Mouse (Mus musculus) left cerebral cortex, adult 2 months (tissue): ENCODE results near the gene Ttc28. TPM values are rescaled to one million over a fixed set of nuclear protein-coding genes. Genes with fewer than 3 reads are reported as not detected.

Experiments
- DNase-seq, 2 experiments: peaks; one replicate each; pipeline ENCODE4 v3.0.0; 2021 to 2022; ENCODE audit warnings: low spot score in 2 of 2, mixed read lengths in 1 of 2; ENCODE audit errors: extremely low spot score in 1 of 2
- H3K27ac ChIP-seq: fragments of 200-600 bp; 2 replicates; pipeline ENCODE4 v1.8.1; 2022
- H3K4me3 ChIP-seq: fragments of 200-600 bp; 2 replicates; pipeline ENCODE4 v1.8.1; 2022
- CTCF ChIP-seq: fragments of 200-600 bp; IDR thresholded peaks from 2 replicates; pipeline ENCODE4 v1.8.1; 2022; ENCODE audit warnings: antibody characterized with exemption, mild to moderate bottlenecking, moderate library complexity
- intact Hi-C: fragments of 180-260 bp; cut with DNase I; formaldehyde crosslinking; loops from one replicate; pipeline ENCODE4 v1.15.1; 2025
- total RNA-seq, 2 experiments: library from RNA; stranded (reverse); gene quantifications; 2 replicates each; pipeline ENCODE4 v1.2.3; 2021

Gene Ttc28
- total RNA-seq, 2 experiments from 2014 or later = 12.0 to 12.8 TPM

DNA sequence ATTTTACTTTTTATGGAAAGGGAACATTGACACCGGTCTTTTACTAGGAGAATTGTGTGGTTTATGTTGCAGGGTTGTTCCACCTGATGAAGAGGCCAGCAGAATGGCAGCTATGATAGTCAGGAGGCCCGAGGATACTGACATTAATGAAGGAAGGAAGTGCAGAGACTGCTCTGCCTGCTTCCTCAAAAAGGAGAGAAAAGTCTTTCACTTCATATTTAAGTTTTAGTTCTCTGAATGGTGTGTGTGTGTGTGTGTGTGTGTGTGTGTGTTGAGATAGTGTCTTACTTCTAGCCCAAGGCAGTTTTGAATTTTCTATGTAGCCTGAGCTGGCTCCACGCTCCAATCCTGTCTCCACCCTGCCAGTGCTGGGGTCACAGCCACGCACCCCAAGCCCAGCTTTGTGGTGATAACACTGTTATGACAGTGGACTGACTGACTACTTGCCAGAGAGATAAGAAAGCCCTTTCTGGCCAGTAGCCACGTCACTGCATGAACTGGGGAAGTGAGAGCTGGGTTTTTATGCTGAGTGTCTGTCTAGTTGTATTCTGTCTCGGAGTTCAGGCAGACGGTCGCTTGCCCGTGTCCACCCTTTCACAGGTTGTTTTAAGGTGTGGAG, 90.7 kb downstream of the Ttc28 start:
- intact Hi-C loops = loop anchor here (1.0 kb wide), 1 partner anchor 13 kb away; no protein-coding TSS in a partner anchor
- TF ChIP-seq CTCF = no peak
- no peak for DNase-seq
- Histone ChIP-seq H3K4me3 (no peak overlapping the region), H3K27ac (no peak overlapping the region)

DNA sequence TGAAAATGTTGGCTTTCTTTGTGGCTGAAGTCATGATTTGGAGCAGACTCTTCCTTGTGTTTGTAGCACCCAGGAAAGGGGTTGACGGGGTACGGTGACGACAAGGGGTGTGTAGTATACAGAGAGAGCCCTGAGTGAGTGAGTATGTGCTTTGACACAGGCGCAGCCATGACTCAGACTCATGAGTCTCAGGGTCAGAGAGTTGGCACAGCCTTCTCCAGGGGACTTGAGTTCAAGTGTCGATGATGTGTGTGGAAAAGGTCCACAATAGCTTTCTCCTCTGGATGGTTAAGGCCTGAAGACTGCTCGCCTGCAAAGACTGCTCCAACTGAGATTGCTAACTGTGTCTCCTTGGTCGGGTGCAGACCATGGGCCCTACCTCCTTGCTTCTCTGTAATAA, 97.1 kb downstream of the Ttc28 start:
- no peak for TF ChIP-seq CTCF
- Histone ChIP-seq H3K4me3 (no peak overlapping the region), H3K27ac (no peak overlapping the region)
- DNase-seq = no peak
- intact Hi-C loops = no loop called here

DNA sequence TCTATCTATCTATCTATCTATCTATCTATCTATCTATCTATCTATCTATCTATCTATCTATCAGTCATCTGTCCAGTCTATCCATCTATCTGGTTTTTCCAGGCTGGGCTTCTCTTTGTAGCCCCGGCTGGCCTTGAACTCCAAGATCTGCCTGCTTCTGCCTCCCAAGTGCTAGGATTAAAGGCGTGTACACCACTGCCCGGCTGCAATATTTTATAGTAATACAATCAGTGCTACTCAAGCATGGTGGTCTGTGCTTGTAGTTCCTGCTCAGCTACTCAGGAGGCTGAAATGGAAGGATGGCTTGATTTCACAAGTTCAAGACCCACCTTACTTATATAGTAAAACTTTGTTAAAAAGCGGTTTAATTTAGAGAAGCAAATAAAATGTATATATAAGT, 98.2 kb downstream of the Ttc28 start:
- DNase-seq = no peak
- Histone ChIP-seq H3K27ac (no peak overlapping the region), H3K4me3 (no peak overlapping the region)
- intact Hi-C loops = loop anchor here (2.0 kb wide), 1 partner anchor 279 kb away; no protein-coding TSS in a partner anchor
- TF ChIP-seq CTCF = no peak

DNA sequence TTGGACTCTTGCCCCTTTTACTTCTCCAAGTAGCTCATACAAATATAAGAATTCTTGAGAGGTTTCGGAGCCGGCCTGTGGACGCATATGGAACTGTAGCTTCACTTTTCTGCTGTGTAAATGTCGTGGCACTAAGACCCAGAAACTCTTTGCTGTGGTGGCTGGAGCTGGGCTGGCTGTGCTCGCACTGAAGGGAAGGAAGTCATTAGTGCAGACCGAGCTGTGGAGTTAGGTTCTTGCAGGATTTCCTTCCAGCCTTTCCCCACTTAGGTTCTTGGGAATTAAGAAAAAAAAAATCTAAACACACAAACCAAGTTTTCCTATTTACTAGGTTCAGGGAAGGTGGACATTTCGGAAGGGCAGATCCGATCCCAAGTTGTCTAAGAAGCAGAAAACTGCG, 98.9 kb downstream of the Ttc28 start:
- Histone ChIP-seq H3K4me3 (peak overlapping the region; percentile 57), H3K27ac (peak overlapping the region; percentile 83)
- intact Hi-C loops = loop anchor here (2.0 kb wide), 1 partner anchor 278 kb away; no protein-coding TSS in a partner anchor
- peak; percentile 59 to 68 for DNase-seq
- TF ChIP-seq CTCF = peak; percentile 55

DNA sequence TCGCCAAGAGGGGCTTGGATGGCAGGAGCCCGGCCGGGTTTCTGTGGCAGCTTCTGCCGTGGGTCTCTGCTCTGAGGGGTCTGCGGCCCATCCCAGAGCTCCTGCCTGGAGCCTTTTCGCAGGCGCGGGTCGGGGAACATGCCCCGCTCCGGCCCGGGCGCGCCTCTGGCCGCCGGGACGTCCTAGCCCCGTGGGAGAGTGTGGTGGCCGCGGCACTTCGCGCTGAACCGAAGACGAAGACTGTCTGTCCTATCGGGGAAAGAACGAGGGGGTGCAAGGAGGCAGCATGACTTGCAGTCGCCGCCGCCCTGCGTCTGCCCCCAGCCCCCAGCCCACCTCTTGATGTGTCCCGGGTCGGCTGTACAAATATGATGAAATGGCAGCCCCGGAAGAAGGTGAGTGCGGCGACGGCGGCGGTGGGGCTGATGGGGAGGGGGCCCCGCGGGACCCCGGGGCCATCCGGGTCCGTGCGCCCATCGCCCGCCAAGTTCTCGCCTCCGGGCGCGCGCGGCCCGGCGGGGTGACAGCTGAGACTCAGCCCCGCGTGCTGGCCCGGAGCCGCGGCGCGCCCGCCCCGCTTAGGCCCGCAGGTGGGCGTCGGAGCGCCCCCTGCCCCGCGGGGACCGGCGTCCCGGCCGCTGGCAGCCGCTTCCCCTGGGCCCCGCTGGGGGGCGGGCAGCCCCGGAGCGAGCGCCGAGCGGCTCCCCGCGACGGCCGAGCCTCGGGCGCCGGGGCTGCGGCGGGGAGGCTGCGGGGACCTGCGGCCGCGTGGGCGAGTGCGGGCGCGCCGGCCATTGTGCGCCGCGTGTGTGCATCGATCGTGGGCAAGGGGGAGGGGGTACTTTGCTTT, 99.6 kb downstream of the Ttc28 start:
- peak; percentile 28 to 40 for DNase-seq
- Histone ChIP-seq H3K27ac (peak overlapping the region; percentile 83), H3K4me3 (peak overlapping the region; percentile 57)
- peak; percentile 3; the same call in 1 of the 2 replicates for TF ChIP-seq CTCF
- intact Hi-C loops = loop anchor here (2.0 kb wide), 1 partner anchor 278 kb away; no protein-coding TSS in a partner anchor

DNA sequence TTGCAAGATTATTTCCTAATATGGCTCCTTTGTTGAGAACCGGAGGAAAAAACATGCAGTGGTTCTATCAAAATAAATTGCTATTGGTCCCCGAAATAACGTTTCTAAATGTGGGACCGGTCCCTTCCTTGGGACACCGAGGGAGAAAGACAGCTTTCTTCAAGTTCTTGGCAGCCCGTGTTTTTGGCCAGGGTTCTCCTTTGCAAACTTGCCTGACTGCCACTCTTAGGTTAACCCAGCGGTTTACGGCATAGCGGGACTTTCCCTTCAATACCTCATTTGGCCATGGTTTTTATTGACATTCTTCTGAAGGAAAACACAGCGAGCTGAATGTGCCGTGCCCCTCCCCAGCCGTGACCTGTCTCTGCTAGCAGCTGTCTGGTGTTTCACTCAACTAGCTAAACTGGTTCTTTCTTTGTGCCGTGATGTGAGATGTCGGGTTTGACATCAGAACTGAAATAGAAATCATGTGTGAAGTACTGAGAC, 100.3 kb downstream of the Ttc28 start:
- TF ChIP-seq CTCF = no peak
- H3K4me3 ChIP-seq = peak overlapping the region; percentile 57
- peak overlapping the region; percentile 34 for H3K27ac ChIP-seq
- intact Hi-C loops = loop anchor here (2.0 to 5.0 kb wide), 2 partner anchors 227 to 277 kb away; no protein-coding TSS in a partner anchor
- DNase-seq = peak in 1 of 2 experiments; percentile 32

DNA sequence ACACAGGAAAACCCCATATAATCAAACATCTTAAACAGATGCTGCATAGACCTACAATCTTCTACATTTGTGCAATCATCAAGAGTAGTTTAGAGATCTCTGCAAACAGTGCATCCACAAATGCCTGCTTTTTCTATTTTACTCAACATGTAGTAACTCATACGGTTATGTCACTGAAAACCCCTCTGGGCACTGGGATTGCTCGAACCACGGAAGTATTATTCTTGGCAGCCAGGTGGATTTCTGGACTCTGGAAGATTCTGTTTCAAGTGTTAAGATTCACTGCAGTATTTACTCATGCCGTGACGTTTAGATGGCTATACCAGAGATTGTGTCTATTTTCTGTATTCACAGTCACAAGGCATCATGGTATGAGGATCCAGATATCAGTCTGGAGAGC, 101.0 kb downstream of the Ttc28 start:
- H3K27ac ChIP-seq = no peak overlapping the region
- no peak for TF ChIP-seq CTCF
- peak overlapping the region; percentile 57 for H3K4me3 ChIP-seq
- DNase-seq = no peak
- intact Hi-C loops = loop anchor here (5.0 kb wide), 1 partner anchor 227 kb away; no protein-coding TSS in a partner anchor

DNA sequence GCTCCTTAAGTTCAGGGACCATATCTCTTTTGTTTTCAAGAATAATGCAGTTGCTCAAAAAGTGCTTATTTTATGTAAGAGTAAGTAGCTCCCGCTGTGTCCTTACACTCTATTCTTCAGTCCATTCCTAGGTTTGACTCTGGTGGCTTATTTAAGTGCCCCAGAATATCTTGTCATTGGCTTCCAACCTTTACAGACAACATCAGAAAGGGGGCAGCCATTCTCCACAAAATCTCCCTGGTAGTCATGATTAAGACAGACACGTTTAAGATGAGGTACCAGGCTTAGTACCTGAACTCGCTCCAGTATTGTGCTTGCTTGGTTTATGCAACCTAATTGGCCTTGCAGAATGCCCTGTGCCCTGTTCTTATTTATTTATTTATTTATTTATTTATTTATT, 102.8 kb downstream of the Ttc28 start:
- DNase-seq = no peak
- H3K27ac ChIP-seq = no peak overlapping the region
- intact Hi-C loops = loop anchor here (5.0 kb wide), 1 partner anchor 225 kb away; no protein-coding TSS in a partner anchor
- no peak overlapping the region for H3K4me3 ChIP-seq
- TF ChIP-seq CTCF = peak; percentile 33

DNA sequence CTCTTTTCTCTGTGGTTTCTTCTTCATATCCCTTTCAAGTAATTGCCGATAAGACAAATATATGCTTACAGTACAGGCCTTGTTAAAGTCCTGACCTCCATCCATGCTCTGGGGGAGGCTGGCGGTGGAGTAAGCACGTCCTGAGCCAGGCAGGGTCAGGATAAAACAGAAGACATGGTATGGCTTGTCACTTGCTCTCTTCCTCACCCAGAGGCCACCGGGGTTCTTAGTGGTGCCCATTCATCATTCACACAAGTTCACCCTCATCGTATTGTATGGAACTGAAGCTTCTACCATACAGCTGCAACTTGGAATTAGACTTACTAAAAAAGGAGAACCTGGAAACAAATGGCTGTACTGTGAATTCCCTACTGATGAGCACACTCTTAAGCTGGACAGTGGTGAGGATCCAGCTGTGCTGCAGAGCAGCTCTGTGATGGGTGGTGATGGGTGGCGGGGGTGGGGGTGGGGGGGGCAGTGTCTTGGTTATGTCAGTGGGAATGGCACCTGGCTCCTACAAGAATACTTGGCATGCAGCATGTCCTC, 104.6 kb downstream of the Ttc28 start:
- Histone ChIP-seq H3K4me3 (no peak overlapping the region), H3K27ac (no peak overlapping the region)
- intact Hi-C loops = loop anchor here (5.0 kb wide), 1 partner anchor 223 kb away; no protein-coding TSS in a partner anchor
- DNase-seq = no peak
- TF ChIP-seq CTCF = no peak

DNA sequence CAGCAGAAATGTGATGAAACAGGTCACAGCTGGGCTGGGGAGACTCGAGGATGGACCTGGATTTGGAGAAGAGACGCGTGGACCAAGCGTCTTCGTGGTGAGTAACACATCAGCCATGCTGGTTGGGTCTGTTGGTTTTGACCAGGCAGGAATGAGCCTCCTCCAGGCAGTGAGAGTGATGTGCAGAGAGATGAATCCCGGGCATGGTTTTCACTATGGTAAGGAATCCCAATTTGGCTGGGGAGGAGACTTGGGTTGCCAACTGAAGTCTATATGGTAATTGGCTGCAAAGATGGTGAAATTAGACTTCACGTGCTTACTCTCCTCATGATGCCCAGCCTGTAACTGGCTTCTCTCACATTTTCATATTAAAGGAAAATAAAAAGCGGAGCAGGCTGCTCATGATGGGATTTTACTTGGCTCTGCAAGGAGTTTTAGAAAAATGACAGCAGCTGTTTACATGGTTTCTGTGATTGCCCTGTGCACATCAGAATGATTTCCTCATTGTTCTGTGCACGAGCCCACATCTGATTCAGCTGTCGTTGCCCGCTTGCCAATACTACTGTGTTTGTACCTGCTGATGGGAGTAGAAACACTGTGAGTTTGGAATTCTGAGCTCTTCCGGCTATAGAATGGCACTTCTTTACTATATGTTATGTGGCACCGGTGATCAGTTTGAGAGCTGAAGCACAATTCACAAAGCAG, 117.4 kb downstream of the Ttc28 start:
- intact Hi-C loops = no loop called here
- Histone ChIP-seq H3K4me3 (peak overlapping the region; percentile 31), H3K27ac (peak overlapping the region; percentile 13; the same call in 1 of the 2 replicates)
- peak; percentile 19 for TF ChIP-seq CTCF
- DNase-seq = peak in 1 of 2 experiments; percentile 18

DNA sequence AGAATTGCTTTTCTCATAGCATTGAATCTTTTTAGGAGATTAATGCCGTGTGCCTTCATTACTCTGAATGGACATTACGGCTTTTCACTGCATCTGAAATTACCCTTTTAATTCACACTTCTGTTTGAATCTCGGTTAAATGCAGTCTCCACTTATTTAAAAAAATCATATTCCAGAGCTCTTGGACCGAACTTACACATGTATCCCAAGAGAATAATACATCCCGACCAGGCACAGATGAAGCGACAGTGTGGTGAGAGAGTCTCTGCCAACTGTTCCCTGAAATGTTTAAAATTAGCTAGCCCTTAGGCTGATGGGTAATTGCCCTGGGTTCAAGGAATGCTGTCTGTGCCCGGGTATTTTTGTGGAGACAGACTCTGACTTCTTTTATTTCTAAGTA, 118.1 kb downstream of the Ttc28 start:
- Histone ChIP-seq H3K4me3 (peak overlapping the region; percentile 19; the same call in 1 of the 2 replicates), H3K27ac (no peak overlapping the region)
- no peak for DNase-seq
- intact Hi-C loops = no loop called here
- no peak for TF ChIP-seq CTCF
